Mouse (Mus musculus) stomach, postnatal 0 days (tissue): ENCODE data around the gene Fam189b.

Source experiments
- CTCF ChIP-seq: IDR thresholded peaks from 2 replicates; pipeline ENCODE4 v1.5.1; 2016; ENCODE audit warnings: antibody characterized with exemption, low read depth, mild to moderate bottlenecking, moderate library complexity
- EP300 ChIP-seq: optimal IDR thresholded peaks from 2 replicates; pipeline ENCODE3; 2016; ENCODE audit warnings: antibody characterized with exemption

DNA sequence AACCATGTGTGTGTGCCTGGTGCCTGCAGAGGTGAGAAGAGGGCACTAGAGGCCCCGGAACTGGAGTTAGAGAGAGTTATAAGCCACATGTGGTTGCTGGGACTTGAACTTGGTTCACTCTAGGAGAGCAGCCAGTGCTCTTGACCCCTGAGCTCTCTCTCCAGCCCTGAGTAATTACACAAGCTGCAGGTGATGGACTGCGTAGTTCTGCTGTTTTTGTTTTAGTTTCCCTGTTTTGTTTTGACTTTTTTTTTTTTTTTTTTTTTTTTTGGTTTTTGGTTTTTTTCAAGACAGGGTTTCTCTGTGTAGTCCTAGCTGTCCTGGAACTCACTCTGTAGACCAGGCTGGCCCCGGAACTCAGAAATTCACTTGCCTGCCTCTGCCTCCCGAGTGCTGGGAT lies 21.2 kb upstream of the Fam189b start:
- no peak for TF ChIP-seq CTCF
- no peak for TF ChIP-seq EP300
